Mouse (Mus musculus): ENCODE results near the gene Btaf1.

GRCm38 (mm10) chr19:36913064-36913463 lies 12.8 kb upstream of the Btaf1 start:
- TF ChIP-seq CTCF (conservative IDR thresholded peaks at IDR 0.05; ENCODE audit: low read length) (no peak), POU5F1 (IDR thresholded peaks at IDR 0.05; ENCODE audit: borderline replicate concordance, low read length) (no peak)
